Mouse (Mus musculus): ENCODE measurements around the gene Lrrc28. TPM values are rescaled to one million over a fixed set of nuclear protein-coding genes. Genes with fewer than 3 reads are reported as not detected.

Lrrc28 gene
- polyA plus RNA-seq, 1 experiment from 2014 or later = 20.9 TPM

GRCm38 (mm10) chr7:67578783-67579482 lies 66.1 kb downstream of the Lrrc28 start:
- no peak for TF ChIP-seq CTCF (IDR thresholded peaks at IDR 0.05; ENCODE audit: low read depth)
- no peaks in the 10 kb centered on the region for H3K9me3 ChIP-seq (replicated peaks; ENCODE audit: low read length)
- 43% methylated on average over 7 of the region's 7 CpGs for WGBS
- H3K27me3 ChIP-seq (ENCODE audit: insufficient read depth, low read length) = no peaks in the 10 kb centered on the region
- H3K9ac ChIP-seq (ENCODE audit: low read depth, low read length) = no peak overlapping the region
- H3K36me3 ChIP-seq (ENCODE audit: insufficient read depth, low read length) = no peaks in the 10 kb centered on the region
- peak overlapping the region; percentile 32 for H3K27ac ChIP-seq
- DNase-seq (ENCODE audit: low spot score) (peak; percentile 45), ATAC-seq (replicated peaks; ENCODE audit: low FRiP score, low read depth) (no peak)
- no peak overlapping the region for H3K4me3 ChIP-seq (replicated peaks; ENCODE audit: low read depth, low read length)
- no peaks in the 10 kb centered on the region for H3K4me1 ChIP-seq (replicated peaks; ENCODE audit: insufficient read depth, low read length)
- H3K4me2 ChIP-seq (ENCODE audit: low read length) = no peak overlapping the region

GRCm38 (mm10) chr7:67578044-67578443 lies 67.0 kb downstream of the Lrrc28 start:
- H3K27ac ChIP-seq = no peak overlapping the region
- TF ChIP-seq CTCF (IDR thresholded peaks at IDR 0.05; ENCODE audit: low read depth) = no peak
- no peaks in the 10 kb centered on the region for H3K4me1 ChIP-seq (replicated peaks; ENCODE audit: insufficient read depth, low read length)
- ATAC-seq (replicated peaks; ENCODE audit: low FRiP score, low read depth) (no peak), DNase-seq (ENCODE audit: low spot score) (no peak)
- H3K9ac ChIP-seq (ENCODE audit: low read depth, low read length) = no peak overlapping the region
- no peak overlapping the region for H3K4me3 ChIP-seq (replicated peaks; ENCODE audit: low read depth, low read length)
- no peak overlapping the region for H3K4me2 ChIP-seq (ENCODE audit: low read length)
- H3K9me3 ChIP-seq (replicated peaks; ENCODE audit: low read length) = no peaks in the 10 kb centered on the region
- H3K36me3 ChIP-seq (ENCODE audit: insufficient read depth, low read length) = no peaks in the 10 kb centered on the region
- WGBS = 85% methylated on average over 6 of the region's 6 CpGs
- no peaks in the 10 kb centered on the region for H3K27me3 ChIP-seq (ENCODE audit: insufficient read depth, low read length)

GRCm38 (mm10) chr7:67566510-67567237 lies 78.4 kb downstream of the Lrrc28 start:
- WGBS = 61% methylated on average over 8 of the region's 8 CpGs
- DNase-seq (ENCODE audit: low spot score) (no peak), ATAC-seq (replicated peaks; ENCODE audit: low FRiP score, low read depth) (no peak)
- Histone ChIP-seq H3K27ac (no peak overlapping the region), H3K4me2 (ENCODE audit: low read length) (no peak overlapping the region), H3K9me3 (replicated peaks; ENCODE audit: low read length) (no peaks in the 10 kb centered on the region), H3K36me3 (ENCODE audit: insufficient read depth, low read length) (no peaks in the 10 kb centered on the region), H3K4me1 (replicated peaks; ENCODE audit: insufficient read depth, low read length) (no peaks in the 10 kb centered on the region), H3K4me3 (replicated peaks; ENCODE audit: low read depth, low read length) (no peak overlapping the region), H3K9ac (ENCODE audit: low read depth, low read length) (no peak overlapping the region), H3K27me3 (ENCODE audit: insufficient read depth, low read length) (no peaks in the 10 kb centered on the region)
- TF ChIP-seq CTCF (IDR thresholded peaks at IDR 0.05; ENCODE audit: low read depth) = no peak

- H3K9me3 ChIP-seq (replicated peaks; ENCODE audit: low read length) = no peaks in the 10 kb centered on the region
- no peak for TF ChIP-seq CTCF (IDR thresholded peaks at IDR 0.05; ENCODE audit: low read depth)
- WGBS = 66% methylated on average over 1 of the region's 1 CpGs
- DNase-seq (ENCODE audit: low spot score) = no peak
- ATAC-seq (replicated peaks; ENCODE audit: low FRiP score, low read depth) = no peak
- H3K4me1 ChIP-seq (replicated peaks; ENCODE audit: insufficient read depth, low read length) = no peaks in the 10 kb centered on the region
- H3K9ac ChIP-seq (ENCODE audit: low read depth, low read length) = no peak overlapping the region
- H3K4me3 ChIP-seq (replicated peaks; ENCODE audit: low read depth, low read length) = no peak overlapping the region
- no peak overlapping the region for H3K4me2 ChIP-seq (ENCODE audit: low read length)
- H3K27ac ChIP-seq = no peak overlapping the region
- H3K27me3 ChIP-seq (ENCODE audit: insufficient read depth, low read length) = no peaks in the 10 kb centered on the region
- H3K36me3 ChIP-seq (ENCODE audit: insufficient read depth, low read length) = no peaks in the 10 kb centered on the region
Measured at GRCm38 (mm10) chr7:67565132-67565531, 79.9 kb downstream of the Lrrc28 start.

GRCm38 (mm10) chr7:67562176-67562575 lies 82.9 kb downstream of the Lrrc28 start:
- no peak for TF ChIP-seq CTCF (IDR thresholded peaks at IDR 0.05; ENCODE audit: low read depth)
- ATAC-seq (replicated peaks; ENCODE audit: low FRiP score, low read depth) = no peak
- Histone ChIP-seq H3K27ac (peak overlapping the region; percentile 48; the same call in 1 of the 2 replicates), H3K36me3 (ENCODE audit: insufficient read depth, low read length) (no peaks in the 10 kb centered on the region), H3K27me3 (ENCODE audit: insufficient read depth, low read length) (no peaks in the 10 kb centered on the region), H3K9me3 (replicated peaks; ENCODE audit: low read length) (no peaks in the 10 kb centered on the region), H3K9ac (ENCODE audit: low read depth, low read length) (no peak overlapping the region), H3K4me3 (replicated peaks; ENCODE audit: low read depth, low read length) (no peak overlapping the region), H3K4me2 (ENCODE audit: low read length) (peak overlapping the region; percentile 13; the same call in 1 of the 2 replicates), H3K4me1 (replicated peaks; ENCODE audit: insufficient read depth, low read length) (no peaks in the 10 kb centered on the region)
- WGBS = 44% methylated on average over 12 of the region's 12 CpGs
- DNase-seq (ENCODE audit: low spot score) = peak; percentile 27

GRCm38 (mm10) chr7:67559486-67559885 lies 85.6 kb downstream of the Lrrc28 start:
- H3K4me1 ChIP-seq (replicated peaks; ENCODE audit: insufficient read depth, low read length) = no peaks in the 10 kb centered on the region
- ATAC-seq (replicated peaks; ENCODE audit: low FRiP score, low read depth) = no peak
- 90% methylated on average over 7 of the region's 7 CpGs for WGBS
- DNase-seq (ENCODE audit: low spot score) = no peak
- no peak overlapping the region for H3K9ac ChIP-seq (ENCODE audit: low read depth, low read length)
- H3K4me3 ChIP-seq (replicated peaks; ENCODE audit: low read depth, low read length) = no peak overlapping the region
- TF ChIP-seq CTCF (IDR thresholded peaks at IDR 0.05; ENCODE audit: low read depth) = no peak
- H3K9me3 ChIP-seq (replicated peaks; ENCODE audit: low read length) = no peaks in the 10 kb centered on the region
- H3K36me3 ChIP-seq (ENCODE audit: insufficient read depth, low read length) = no peaks in the 10 kb centered on the region
- no peak overlapping the region for H3K4me2 ChIP-seq (ENCODE audit: low read length)
- H3K27ac ChIP-seq = no peak overlapping the region
- H3K27me3 ChIP-seq (ENCODE audit: insufficient read depth, low read length) = no peaks in the 10 kb centered on the region

All from kidney, postnatal 0 days (tissue).